Mouse (Mus musculus): ENCODE measurements around the gene Als2cl.

DNA sequence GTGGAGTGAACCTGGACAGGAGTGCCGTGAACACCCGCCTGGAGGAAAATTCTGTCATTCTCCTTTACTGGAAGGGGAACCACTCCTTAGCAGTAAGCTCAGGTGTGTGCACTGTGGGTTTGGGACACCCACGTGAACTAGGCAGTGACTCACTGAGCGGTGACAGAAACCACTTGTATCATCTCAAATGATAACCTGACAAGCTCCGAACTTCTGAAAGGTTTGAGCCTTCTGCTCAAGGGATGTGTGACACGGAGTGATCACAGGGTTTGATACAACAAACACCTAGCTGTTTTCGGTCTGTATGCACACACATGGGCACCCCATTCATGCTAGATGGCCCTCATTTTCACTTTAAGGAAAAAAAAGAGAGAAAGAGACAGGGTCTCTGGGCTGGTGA is 37.1 kb downstream of the Als2cl start, which contains the start of gene Fam240a:
- TF ChIP-seq CTCF (IDR thresholded peaks at IDR 0.05; ENCODE audit: low read depth, low read length) (no peak), GATA1 (IDR thresholded peaks at IDR 0.05; ENCODE audit: borderline replicate concordance, low read length) (no peak)

Data from G1E (cell line).